Mouse (Mus musculus) megakaryocyte, adult 5-6 weeks (primary cell): ENCODE results near the gene St5. TPM values are rescaled to one million over a fixed set of nuclear protein-coding genes. Genes with fewer than 3 reads are reported as not detected.

Experiments used
- ATAC-seq: 2 replicates; pipeline ENCODE4 v1.8.0; 2016; ENCODE audit warnings: mild to moderate bottlenecking, inconsistent platforms; ENCODE audit not compliant: poor library complexity, severe bottlenecking
- total RNA-seq, 2 experiments: library from RNA; stranded (forward) in 1 of 2; stranded (reverse) in 1 of 2; fragments of 153-499, 151-499 nt in 1 of 2; fragments of 221-1000, 200-1000 nt in 1 of 2; gene quantifications; 2 replicates each; pipeline versions ENCODE4 v1.2.3 to v1.2.4; 2015 to 2017

St5 gene
- total RNA-seq, 2 experiments from 2014 or later, result 0.69 to 0.73 TPM

DNA sequence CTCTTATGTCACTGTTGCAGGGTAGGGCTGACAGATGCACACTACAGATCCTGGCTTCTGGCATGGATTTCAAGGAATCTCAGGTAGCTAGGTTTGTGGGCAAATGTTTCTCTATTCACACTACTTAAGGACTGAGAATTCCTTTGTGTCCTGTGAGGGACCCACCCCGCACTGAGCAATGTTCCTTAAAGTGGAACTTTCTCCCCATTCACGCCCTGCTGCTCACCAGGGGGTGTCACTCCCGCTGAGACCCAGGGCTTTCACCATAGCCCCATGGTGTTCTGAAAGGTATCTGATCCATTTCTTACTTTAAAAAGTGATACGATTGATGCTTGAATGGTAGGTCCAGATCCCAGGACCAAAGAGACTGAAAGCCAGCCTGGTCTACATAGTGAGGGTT, 684 bp downstream of the St5 start:
- no peak for ATAC-seq

- no peak for ATAC-seq
These were observed 3.2 kb downstream of the St5 start for GRCm38 (mm10) chr7:109700213-109700612.

GRCm38 (mm10) chr7:109695339-109695726, 8.1 kb downstream of the St5 start:
- ATAC-seq, result no peak

DNA sequence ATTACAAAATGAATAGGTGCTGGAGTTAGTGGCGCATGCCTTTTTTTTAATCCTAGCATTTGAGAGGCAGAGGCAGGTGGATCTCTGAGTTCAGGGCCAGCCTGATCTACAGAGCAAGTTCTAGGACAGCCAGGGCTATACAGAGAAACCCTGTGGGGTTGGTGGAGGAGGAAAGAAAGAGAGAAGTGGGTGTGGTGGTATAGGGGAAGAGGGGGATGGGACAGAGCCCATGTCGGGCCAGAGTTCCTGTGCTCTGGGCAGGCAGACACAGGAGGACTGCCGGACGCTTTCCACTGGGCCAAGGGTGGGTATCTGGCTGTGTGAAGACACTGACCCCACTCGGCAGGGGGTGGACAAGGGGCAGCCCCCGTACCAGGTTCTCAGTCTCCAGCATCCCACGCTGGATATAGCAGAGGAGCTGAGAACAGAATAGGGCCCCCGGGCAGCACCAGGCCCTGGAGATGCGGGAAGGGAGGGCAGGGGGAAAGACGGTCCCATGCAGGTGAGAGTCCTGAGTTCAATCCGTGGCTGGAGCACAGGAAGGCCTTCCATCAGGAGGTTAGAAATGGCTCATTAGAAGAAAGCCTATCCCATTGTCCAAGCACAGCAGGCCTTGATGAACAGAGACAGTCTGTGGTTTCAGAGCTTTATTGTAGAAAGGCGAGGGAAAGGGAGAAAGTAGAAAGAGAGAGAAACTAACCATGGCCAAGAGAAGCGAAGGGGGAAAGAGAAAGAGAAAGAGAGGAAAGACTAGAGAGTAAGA, 8.6 kb downstream of the St5 start:
- ATAC-seq, result no peak

DNA sequence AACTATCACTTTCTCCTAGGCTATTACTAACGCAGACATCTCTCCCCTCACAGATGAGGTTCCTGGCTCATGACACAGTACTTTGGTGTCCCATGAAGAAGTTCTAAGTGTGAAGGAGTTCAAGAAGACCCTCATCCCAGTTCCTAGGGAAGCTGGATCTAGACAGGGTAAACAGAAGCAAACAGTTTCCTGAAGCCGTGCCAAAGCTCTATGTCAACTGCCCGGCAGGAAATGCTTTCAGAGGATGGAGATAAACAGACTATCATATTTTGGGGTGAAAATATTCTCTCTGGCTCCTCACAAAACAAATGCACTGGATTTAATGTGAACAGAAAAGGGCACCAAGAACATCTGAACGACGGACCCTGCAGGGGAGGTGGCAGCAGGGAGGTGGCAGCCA, 12.4 kb downstream of the St5 start:
- no peak for ATAC-seq

- no peak for ATAC-seq
These were observed 13.3 kb downstream of the St5 start for GRCm38 (mm10) chr7:109690101-109690500.

DNA sequence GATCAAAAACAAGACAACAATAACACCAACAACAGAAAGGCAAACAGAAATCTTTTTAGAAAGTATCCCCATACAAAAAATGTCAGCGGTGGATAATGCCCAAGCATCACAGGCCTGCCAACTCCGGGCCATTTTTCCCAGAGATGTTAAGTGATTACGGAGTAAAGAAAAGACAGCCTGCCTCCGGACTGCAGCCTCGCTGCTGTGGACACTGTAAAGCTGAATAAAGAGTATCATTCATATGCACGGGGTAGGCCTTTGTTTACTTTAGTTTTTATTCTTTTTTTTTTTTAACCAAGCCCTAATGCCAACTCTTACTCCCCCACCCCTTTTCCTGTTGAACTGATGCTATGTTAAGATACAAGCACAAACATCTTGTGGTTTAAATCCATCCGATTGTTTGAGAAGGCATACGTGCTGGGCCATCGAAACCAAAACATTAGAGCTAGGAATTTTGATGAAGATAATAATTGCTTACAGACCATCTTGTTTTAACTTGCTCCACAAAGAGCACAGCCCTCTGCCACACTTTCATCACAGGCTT, 16.7 kb downstream of the St5 start:
- ATAC-seq, result no peak

- no peak for ATAC-seq
These were observed 22.5 kb downstream of the St5 start for GRCm38 (mm10) chr7:109680879-109681278.

GRCm38 (mm10) chr7:109680284-109680683, 23.1 kb downstream of the St5 start:
- ATAC-seq, result no peak

DNA sequence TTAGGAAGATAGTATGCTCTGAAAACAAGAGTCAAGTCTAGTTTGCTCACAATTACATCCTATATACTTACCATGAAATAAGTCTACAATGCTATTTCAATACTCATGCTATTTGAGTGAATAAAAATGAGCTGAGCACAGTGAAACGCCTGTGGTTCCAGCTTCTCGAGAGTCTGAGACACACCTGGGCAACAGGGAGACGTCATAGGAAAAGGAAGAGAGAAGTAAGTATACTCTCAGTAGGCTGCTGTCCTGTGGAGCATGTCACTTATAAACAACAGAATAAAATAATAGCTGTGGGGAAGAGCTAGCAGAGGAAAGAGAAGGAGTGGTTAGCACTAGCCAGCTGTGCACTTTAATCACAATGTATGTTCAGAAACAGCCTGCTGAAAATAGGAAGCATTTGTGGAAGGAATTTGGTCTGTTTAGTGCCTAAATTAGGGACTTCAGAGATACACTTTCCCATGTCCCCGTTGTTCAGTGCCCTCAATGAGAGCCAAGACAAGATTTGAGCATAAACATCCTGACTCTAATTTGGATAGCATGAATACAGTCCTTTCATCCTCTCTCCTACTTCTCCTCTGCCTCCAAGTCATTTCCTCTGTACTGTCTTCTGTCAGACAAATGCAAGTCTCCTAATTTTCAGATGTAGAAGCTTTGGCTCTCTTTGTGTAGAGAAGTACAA, 28.3 kb downstream of the St5 start:
- no peak for ATAC-seq

- 0 out of 2 replicates have a peak, but pooled peaks have one; percentile 27 for ATAC-seq
These were observed 31.6 kb downstream of the St5 start for GRCm38 (mm10) chr7:109671581-109672471.

DNA sequence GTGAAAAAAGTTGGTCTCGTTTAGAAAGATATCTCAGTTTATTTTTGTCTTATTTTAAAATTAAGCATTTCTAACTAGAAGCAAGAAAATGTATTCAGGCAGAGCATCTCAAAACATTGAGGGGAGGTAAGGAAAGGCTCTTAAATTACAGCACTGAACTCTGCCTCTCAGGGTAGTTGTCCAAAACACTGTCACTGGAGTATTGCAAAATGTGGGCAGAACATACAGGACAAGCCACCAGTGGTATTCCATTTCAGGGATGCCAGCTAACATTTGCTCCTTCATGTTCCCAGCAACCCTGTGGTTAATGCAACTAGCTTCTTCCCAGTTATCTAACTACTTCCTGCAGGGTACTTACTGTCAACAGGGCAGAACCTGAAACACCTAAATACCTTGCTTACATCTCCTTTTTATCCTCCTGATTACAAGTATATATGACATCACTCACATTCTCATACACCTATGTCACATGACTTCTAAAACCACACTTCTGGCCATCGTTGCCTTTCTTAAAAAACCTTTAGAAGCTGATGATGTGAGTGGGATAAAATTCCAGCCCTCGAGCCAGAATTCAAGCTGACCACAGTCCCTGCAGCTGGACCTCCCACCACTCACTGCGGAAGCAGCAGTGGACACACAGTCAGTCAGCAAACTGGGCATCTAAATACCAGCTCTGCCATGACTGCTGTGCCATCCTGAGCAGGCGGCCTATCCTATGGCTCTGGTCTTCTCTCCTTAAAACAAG, 33.8 kb downstream of the St5 start:
- ATAC-seq, result no peak

DNA sequence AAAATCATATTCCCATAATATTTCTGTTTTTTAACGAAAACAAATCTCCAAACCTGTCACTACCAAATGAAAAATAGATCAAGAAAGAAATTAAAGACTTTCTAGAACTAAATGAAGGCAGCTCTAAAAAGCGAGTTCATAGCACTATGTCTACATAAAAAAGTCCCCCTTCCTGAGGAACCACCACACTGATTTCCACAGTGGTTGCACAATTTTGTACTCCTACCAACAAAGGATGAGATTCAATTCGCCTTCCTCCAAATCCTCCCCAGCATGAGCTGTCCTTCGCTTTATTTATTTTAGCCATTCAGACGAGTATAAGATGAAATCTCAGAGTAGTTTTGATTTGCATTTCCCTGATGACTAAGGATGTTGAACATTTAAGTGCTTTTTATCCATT, 36.7 kb downstream of the St5 start:
- ATAC-seq, result no peak

- no peak for ATAC-seq
These were observed 40.8 kb downstream of the St5 start for GRCm38 (mm10) chr7:109662626-109663025.

DNA sequence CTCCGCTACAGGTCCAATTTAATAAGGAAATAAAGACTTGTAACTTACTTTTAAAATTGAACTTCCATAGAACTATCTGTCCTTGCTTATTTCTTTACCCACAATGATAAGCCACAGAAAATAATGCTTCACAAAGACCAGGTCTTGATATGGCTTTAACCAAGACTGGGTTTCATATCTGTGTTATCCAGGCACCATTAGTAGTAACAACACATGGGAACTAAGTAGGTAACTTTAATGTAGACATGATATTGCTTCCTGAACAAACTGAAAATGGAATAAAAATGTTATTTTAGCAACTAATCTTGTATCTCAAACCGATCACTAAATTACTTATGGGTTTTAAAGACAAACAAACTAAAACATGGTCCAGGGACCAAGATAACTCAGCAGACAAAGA, 44.1 kb downstream of the St5 start:
- ATAC-seq, result no peak

GRCm38 (mm10) chr7:109657884-109658283, 45.5 kb downstream of the St5 start:
- no peak for ATAC-seq

- no peak for ATAC-seq
These were observed 48.5 kb downstream of the St5 start for GRCm38 (mm10) chr7:109654871-109655270.

- ATAC-seq, result no peak
These were observed 54.4 kb downstream of the St5 start for GRCm38 (mm10) chr7:109648812-109649594.

DNA sequence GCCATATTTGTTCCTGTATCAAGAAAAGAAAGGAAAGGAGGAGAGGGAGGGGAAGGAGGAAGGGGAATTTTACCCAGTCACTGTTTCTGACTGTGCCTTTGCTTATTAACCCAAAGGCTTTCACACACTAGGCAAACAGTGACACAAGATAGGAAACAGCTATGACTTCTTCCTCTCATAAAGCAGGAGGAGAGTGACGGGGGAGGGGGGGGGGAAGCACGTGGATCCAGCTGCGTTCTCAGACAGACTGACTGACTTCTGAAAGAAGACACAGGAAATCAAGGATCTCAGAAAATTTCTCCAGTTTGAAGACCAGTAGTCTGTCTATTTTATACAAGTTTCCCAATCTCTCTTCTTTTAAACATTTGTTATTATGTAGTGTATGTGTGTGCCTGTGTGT, 56.8 kb downstream of the St5 start:
- ATAC-seq, result no peak
